Mouse (Mus musculus): ENCODE measurements around the gene Dlg5. TPM values are rescaled to one million over a fixed set of nuclear protein-coding genes. Genes with fewer than 3 reads are reported as not detected.

Dlg5 gene
- polyA plus RNA-seq, 1 experiment from 2014 or later = 16.5 TPM

GRCm38 (mm10) chr14:24173326-24173725 is 72.4 kb downstream of the Dlg5 start:
- H3K27ac ChIP-seq = no peak overlapping the region

GRCm38 (mm10) chr14:24171639-24172311 is 73.9 kb downstream of the Dlg5 start:
- no peaks in the 10 kb centered on the region for H3K9me3 ChIP-seq
- no peak overlapping the region for H3K4me3 ChIP-seq
- no peak overlapping the region for H3K27ac ChIP-seq
- 82% methylated on average over 13 of the region's 13 CpGs for WGBS
- H3K27me3 ChIP-seq (ENCODE audit: poor library complexity, severe bottlenecking) = no peaks in the 10 kb centered on the region
- H3K36me3 ChIP-seq (replicated peaks) = peaks cover 87% of the 10 kb centered on the region
- H3K4me1 ChIP-seq = no peaks in the 10 kb centered on the region
- no peak for DNase-seq (ENCODE audit: extremely low spot score, low spot score)

More at GRCm38 (mm10) chr14:24173326-24173725, 72.4 kb downstream of the Dlg5 start:
- H3K9me3 ChIP-seq = no peaks in the 10 kb centered on the region
- H3K27me3 ChIP-seq (ENCODE audit: poor library complexity, severe bottlenecking) = no peaks in the 10 kb centered on the region
- DNase-seq (ENCODE audit: extremely low spot score, low spot score) = no peak
- WGBS = 72% methylated on average over 6 of the region's 6 CpGs
- H3K4me1 ChIP-seq = peaks cover 6% of the 10 kb centered on the region
- no peak overlapping the region for H3K4me3 ChIP-seq
- peaks cover 86% of the 10 kb centered on the region for H3K36me3 ChIP-seq (replicated peaks)

GRCm38 (mm10) chr14:24166046-24166445 is 79.7 kb downstream of the Dlg5 start:
- Histone ChIP-seq H3K36me3 (replicated peaks) (peaks cover 91% of the 10 kb centered on the region), H3K9me3 (no peaks in the 10 kb centered on the region), H3K27ac (no peak overlapping the region), H3K27me3 (ENCODE audit: poor library complexity, severe bottlenecking) (no peaks in the 10 kb centered on the region), H3K4me3 (no peak overlapping the region), H3K4me1 (no peaks in the 10 kb centered on the region)
- WGBS = 92% methylated on average over 8 of the region's 8 CpGs
- no peak for DNase-seq (ENCODE audit: extremely low spot score, low spot score)

- no peak overlapping the region for H3K27ac ChIP-seq
- DNase-seq (ENCODE audit: extremely low spot score, low spot score) = no peak
- 95% methylated on average over 8 of the region's 8 CpGs for WGBS
- no peak overlapping the region for H3K4me3 ChIP-seq
- no peaks in the 10 kb centered on the region for H3K27me3 ChIP-seq (ENCODE audit: poor library complexity, severe bottlenecking)
- peaks cover 90% of the 10 kb centered on the region for H3K36me3 ChIP-seq (replicated peaks)
- no peaks in the 10 kb centered on the region for H3K9me3 ChIP-seq
- no peaks in the 10 kb centered on the region for H3K4me1 ChIP-seq
Measured at GRCm38 (mm10) chr14:24164721-24165367, 80.9 kb downstream of the Dlg5 start.

GRCm38 (mm10) chr14:24162856-24163255 is 82.9 kb downstream of the Dlg5 start:
- no peaks in the 10 kb centered on the region for H3K9me3 ChIP-seq
- H3K27ac ChIP-seq = no peak overlapping the region
- H3K4me1 ChIP-seq = no peaks in the 10 kb centered on the region
- no peaks in the 10 kb centered on the region for H3K27me3 ChIP-seq (ENCODE audit: poor library complexity, severe bottlenecking)
- no peak for DNase-seq (ENCODE audit: extremely low spot score, low spot score)
- H3K36me3 ChIP-seq (replicated peaks) = peaks cover 94% of the 10 kb centered on the region
- H3K4me3 ChIP-seq = no peak overlapping the region
- WGBS = 94% methylated on average over 10 of the region's 10 CpGs

- Histone ChIP-seq H3K4me3 (no peak overlapping the region), H3K36me3 (replicated peaks) (peaks cover 100% of the 10 kb centered on the region), H3K4me1 (peaks cover 12% of the 10 kb centered on the region), H3K27me3 (ENCODE audit: poor library complexity, severe bottlenecking) (no peaks in the 10 kb centered on the region), H3K9me3 (no peaks in the 10 kb centered on the region), H3K27ac (no peak overlapping the region)
- 90% methylated on average over 2 of the region's 2 CpGs for WGBS
- no peak for DNase-seq (ENCODE audit: extremely low spot score, low spot score)
Measured at GRCm38 (mm10) chr14:24148892-24149291, 96.8 kb downstream of the Dlg5 start.

- H3K4me3 ChIP-seq = no peak overlapping the region
- H3K36me3 ChIP-seq (replicated peaks) = peaks cover 92% of the 10 kb centered on the region
- WGBS = 90% methylated on average over 3 of the region's 3 CpGs
- DNase-seq (ENCODE audit: extremely low spot score, low spot score) = no peak
- H3K27me3 ChIP-seq (ENCODE audit: poor library complexity, severe bottlenecking) = no peaks in the 10 kb centered on the region
- H3K27ac ChIP-seq = no peak overlapping the region; the same call in 1 of the 2 replicates
- no peaks in the 10 kb centered on the region for H3K9me3 ChIP-seq
- peaks cover 13% of the 10 kb centered on the region for H3K4me1 ChIP-seq
Measured at GRCm38 (mm10) chr14:24144821-24145220, 100.9 kb downstream of the Dlg5 start.

GRCm38 (mm10) chr14:24144421-24144820 is 101.3 kb downstream of the Dlg5 start:
- Histone ChIP-seq H3K27ac (no peak overlapping the region; the same call in 1 of the 2 replicates), H3K36me3 (replicated peaks) (peaks cover 92% of the 10 kb centered on the region), H3K4me1 (peaks cover 13% of the 10 kb centered on the region), H3K9me3 (no peaks in the 10 kb centered on the region), H3K4me3 (no peak overlapping the region), H3K27me3 (ENCODE audit: poor library complexity, severe bottlenecking) (no peaks in the 10 kb centered on the region)
- WGBS = 62% methylated on average over 8 of the region's 8 CpGs
- DNase-seq (ENCODE audit: extremely low spot score, low spot score) = no peak

- Histone ChIP-seq H3K27me3 (ENCODE audit: poor library complexity, severe bottlenecking) (no peaks in the 10 kb centered on the region), H3K9me3 (no peaks in the 10 kb centered on the region), H3K4me3 (no peak overlapping the region), H3K36me3 (replicated peaks) (peaks cover 92% of the 10 kb centered on the region), H3K27ac (no peak overlapping the region), H3K4me1 (peaks cover 13% of the 10 kb centered on the region)
- DNase-seq (ENCODE audit: extremely low spot score, low spot score) = no peak
- 87% methylated on average over 3 of the region's 3 CpGs for WGBS
Measured at GRCm38 (mm10) chr14:24142926-24143430, 102.7 kb downstream of the Dlg5 start.

- Histone ChIP-seq H3K36me3 (replicated peaks) (peaks cover 92% of the 10 kb centered on the region), H3K27me3 (ENCODE audit: poor library complexity, severe bottlenecking) (no peaks in the 10 kb centered on the region)
- 91% methylated on average over 3 of the region's 3 CpGs for WGBS
Measured at GRCm38 (mm10) chr14:24141727-24142126, 104.0 kb downstream of the Dlg5 start.

GRCm38 (mm10) chr14:24140297-24140812 is 105.4 kb downstream of the Dlg5 start:
- peaks cover 92% of the 10 kb centered on the region for H3K36me3 ChIP-seq (replicated peaks)
- no peaks in the 10 kb centered on the region for H3K27me3 ChIP-seq (ENCODE audit: poor library complexity, severe bottlenecking)
- WGBS = 85% methylated on average over 8 of the region's 8 CpGs
- no peak overlapping the region for H3K4me3 ChIP-seq
- no peak overlapping the region for H3K27ac ChIP-seq
- no peaks in the 10 kb centered on the region for H3K9me3 ChIP-seq
- peaks cover 13% of the 10 kb centered on the region for H3K4me1 ChIP-seq
- no peak for DNase-seq (ENCODE audit: extremely low spot score, low spot score)

More at GRCm38 (mm10) chr14:24141727-24142126, 104.0 kb downstream of the Dlg5 start:
- H3K27ac ChIP-seq = no peak overlapping the region
- H3K4me3 ChIP-seq = no peak overlapping the region
- H3K9me3 ChIP-seq = no peaks in the 10 kb centered on the region
- DNase-seq (ENCODE audit: extremely low spot score, low spot score) = no peak
- H3K4me1 ChIP-seq = peaks cover 13% of the 10 kb centered on the region

- 91% methylated on average over 11 of the region's 11 CpGs for WGBS
- Histone ChIP-seq H3K9me3 (no peaks in the 10 kb centered on the region), H3K27ac (no peak overlapping the region), H3K36me3 (replicated peaks) (peaks cover 79% of the 10 kb centered on the region), H3K27me3 (ENCODE audit: poor library complexity, severe bottlenecking) (no peaks in the 10 kb centered on the region), H3K4me3 (no peak overlapping the region), H3K4me1 (no peaks in the 10 kb centered on the region; the same call in 1 of the 2 replicates)
- DNase-seq (ENCODE audit: extremely low spot score, low spot score) = no peak
Measured at GRCm38 (mm10) chr14:24136908-24137307, 108.8 kb downstream of the Dlg5 start.
